Mouse (Mus musculus) brain, embryonic 14.5 days (tissue): Measurements from ENCODE around the gene OR5BS1P.

Experiments used
- CTCF ChIP-seq: fragments of 200-500 bp; IDR thresholded peaks from 2 replicates; pipeline ENCODE4 v1.5.1; 2012; ENCODE audit warnings: inconsistent platforms, mild to moderate bottlenecking, moderate library complexity, borderline replicate concordance; ENCODE audit not compliant: insufficient read depth, insufficient read length; ENCODE audit errors: extremely low read depth
- POLR2A ChIP-seq: fragments of 200-500 bp; IDR thresholded peaks from 2 replicates; pipeline ENCODE4 v1.6.1; 2012; ENCODE audit warnings: mild to moderate bottlenecking, inconsistent platforms, borderline replicate concordance; ENCODE audit not compliant: poor library complexity, insufficient read depth, insufficient read length, severe bottlenecking; ENCODE audit errors: extremely low read depth

GRCm38 (mm10) chr15:98521245-98521644 is 51.5 kb downstream of the OR5BS1P start:
- no peak for TF ChIP-seq CTCF
- no peak for TF ChIP-seq POLR2A
